Mouse (Mus musculus) stomach, postnatal 0 days (tissue): ENCODE results near the gene Lgals9. TPM values are rescaled to one million over a fixed set of nuclear protein-coding genes. Genes with fewer than 3 reads are reported as not detected.

ENCODE experiments used
- ATAC-seq: fragments of 200-750 bp; cut with Nextera tagmentation; 2 replicates; pipeline ENCODE4 v1.8.0; 2017; ENCODE audit not compliant: low FRiP score, low TSS enrichment
- DNase-seq: peaks from one replicate; pipeline ENCODE4 v3.0.0-alpha.2; 2016; ENCODE audit warnings: low spot score
- H3K27ac ChIP-seq: fragments of 300-500 bp; sonication (generic); replicated peaks from 2 replicates; pipeline ENCODE4 v1.5.1; 2014; ENCODE audit warnings: mild to moderate bottlenecking, control low read depth
- H3K27me3 ChIP-seq: fragments of 300-500 bp; sonication (generic); 2 replicates; pipeline ENCODE4 v1.6.1; 2014; ENCODE audit warnings: low read length; ENCODE audit not compliant: control insufficient read depth, insufficient read depth
- H3K36me3 ChIP-seq: fragments of 300-500 bp; sonication (generic); 2 replicates; pipeline ENCODE4 v1.6.1; 2014; ENCODE audit warnings: low read length, mixed read lengths; ENCODE audit not compliant: control insufficient read depth, insufficient read depth
- H3K4me1 ChIP-seq: fragments of 300-500 bp; sonication (generic); replicated peaks from 2 replicates; pipeline ENCODE4 v1.6.1; 2014; ENCODE audit warnings: antibody characterized with exemption; ENCODE audit not compliant: control insufficient read depth, insufficient read depth
- H3K4me2 ChIP-seq: fragments of 300-500 bp; sonication (generic); replicated peaks from 2 replicates; pipeline ENCODE4 v1.6.1; 2014; ENCODE audit warnings: low read depth, mild to moderate bottlenecking, control low read depth, moderate library complexity
- H3K4me3 ChIP-seq: fragments of 300-500 bp; sonication (generic); 2 replicates; pipeline ENCODE4 v1.5.1; 2014; ENCODE audit warnings: low read depth, low read length, control low read depth
- H3K9ac ChIP-seq: fragments of 300-500 bp; sonication (generic); 2 replicates; pipeline ENCODE4 v1.6.1; 2014; ENCODE audit warnings: mild to moderate bottlenecking, low read length, control low read depth, mixed read lengths
- H3K9me3 ChIP-seq: fragments of 300-500 bp; sonication (generic); 2 replicates; pipeline ENCODE4 v1.6.1; 2016; ENCODE audit warnings: low read length; ENCODE audit not compliant: control insufficient read depth
- CTCF ChIP-seq: IDR thresholded peaks from 2 replicates; pipeline ENCODE4 v1.5.1; 2016; ENCODE audit warnings: antibody characterized with exemption, low read depth, mild to moderate bottlenecking, moderate library complexity
- EP300 ChIP-seq: optimal IDR thresholded peaks from 2 replicates; pipeline ENCODE3; 2016; ENCODE audit warnings: antibody characterized with exemption
- WGBS: fragments of 180-500 bp; shearing (Covaris S2); extraction: QIAGEN DNeasy Blood & Tissue Kit; methylation state at CpG from one replicate; pipeline ENCODE4 v1.1.7; 2014; 5-methylcytosine and 5-hydroxymethylcytosine counted together
- polyA plus RNA-seq: library from polyadenylated mRNA; unstranded; fragments of >200 nt; fragmentation: Nextera tagmentation; extraction: Ambion mirVana; gene quantifications from 2 replicates; pipeline ENCODE4 v1.2.1, GENCODE M21; 2015

Gene Lgals9
- polyA plus RNA-seq, 1 experiment from 2014 or later = 412 TPM

GRCm38 (mm10) chr11:78973381-78974150 is 11.2 kb downstream of the Lgals9 start:
- TF ChIP-seq EP300 (no peak), CTCF (no peak)
- no peak overlapping the region for H3K4me2 ChIP-seq
- 0 out of 2 replicates have a peak overlapping the region, but pooled peaks have one; percentile 2 for H3K27ac ChIP-seq
- ATAC-seq = peak; percentile 55; the same call in 1 of the 2 replicates
- WGBS = 60% methylated on average over 17 of the region's 17 CpGs
- H3K9ac ChIP-seq = no peak overlapping the region
- H3K27me3 ChIP-seq = no peaks in the 10 kb centered on the region
- peak; percentile 24 for DNase-seq
- H3K4me3 ChIP-seq = no peak overlapping the region
- H3K9me3 ChIP-seq = no peaks in the 10 kb centered on the region
- H3K4me1 ChIP-seq = no peaks in the 10 kb centered on the region
- H3K36me3 ChIP-seq = no peaks in the 10 kb centered on the region; the same call in 1 of the 2 replicates

GRCm38 (mm10) chr11:78972811-78973351 is 11.9 kb downstream of the Lgals9 start:
- WGBS = 51% methylated on average over 8 of the region's 8 CpGs
- ATAC-seq (no peak), DNase-seq (no peak)
- no peak overlapping the region for H3K4me2 ChIP-seq
- H3K36me3 ChIP-seq = no peaks in the 10 kb centered on the region; the same call in 1 of the 2 replicates
- H3K4me3 ChIP-seq = no peak overlapping the region
- H3K27ac ChIP-seq = 0 out of 2 replicates have a peak overlapping the region, but pooled peaks have one; percentile 30
- TF ChIP-seq CTCF = no peak
- no peak for TF ChIP-seq EP300
- no peaks in the 10 kb centered on the region for H3K27me3 ChIP-seq
- no peaks in the 10 kb centered on the region for H3K9me3 ChIP-seq
- no peak overlapping the region for H3K9ac ChIP-seq
- no peaks in the 10 kb centered on the region for H3K4me1 ChIP-seq

- no peak overlapping the region for H3K27ac ChIP-seq
- WGBS = 46% methylated on average over 6 of the region's 6 CpGs
- H3K4me1 ChIP-seq = no peaks in the 10 kb centered on the region
- H3K9ac ChIP-seq = no peak overlapping the region
- no peaks in the 10 kb centered on the region for H3K9me3 ChIP-seq
- TF ChIP-seq CTCF (no peak), EP300 (no peak)
- ATAC-seq (no peak), DNase-seq (no peak)
- no peaks in the 10 kb centered on the region for H3K27me3 ChIP-seq
- H3K4me2 ChIP-seq = no peak overlapping the region
- no peak overlapping the region for H3K4me3 ChIP-seq
- no peaks in the 10 kb centered on the region; the same call in 1 of the 2 replicates for H3K36me3 ChIP-seq
Measured at GRCm38 (mm10) chr11:78972328-78972727, 12.4 kb downstream of the Lgals9 start.

GRCm38 (mm10) chr11:78971746-78972145 is 13.0 kb downstream of the Lgals9 start:
- Histone ChIP-seq H3K4me3 (no peak overlapping the region), H3K9ac (no peak overlapping the region), H3K4me2 (no peak overlapping the region), H3K36me3 (no peaks in the 10 kb centered on the region; the same call in 1 of the 2 replicates), H3K9me3 (no peaks in the 10 kb centered on the region), H3K27me3 (no peaks in the 10 kb centered on the region), H3K4me1 (no peaks in the 10 kb centered on the region), H3K27ac (no peak overlapping the region)
- TF ChIP-seq CTCF (no peak), EP300 (no peak)
- DNase-seq (no peak), ATAC-seq (no peak)
- 95% methylated on average over 3 of the region's 3 CpGs for WGBS

GRCm38 (mm10) chr11:78971096-78971495 is 13.7 kb downstream of the Lgals9 start:
- no peaks in the 10 kb centered on the region; the same call in 1 of the 2 replicates for H3K36me3 ChIP-seq
- H3K9me3 ChIP-seq = no peaks in the 10 kb centered on the region
- no peaks in the 10 kb centered on the region for H3K27me3 ChIP-seq
- no peaks in the 10 kb centered on the region for H3K4me1 ChIP-seq
- H3K4me2 ChIP-seq = no peak overlapping the region
- no peak overlapping the region for H3K9ac ChIP-seq
- WGBS = 81% methylated on average over 8 of the region's 8 CpGs
- H3K4me3 ChIP-seq = no peak overlapping the region
- no peak overlapping the region for H3K27ac ChIP-seq
- ATAC-seq (no peak), DNase-seq (no peak)
- TF ChIP-seq CTCF = no peak

- no peak overlapping the region for H3K4me2 ChIP-seq
- DNase-seq (no peak), ATAC-seq (no peak)
- TF ChIP-seq CTCF (no peak), EP300 (no peak)
- H3K36me3 ChIP-seq = no peaks in the 10 kb centered on the region; the same call in 1 of the 2 replicates
- no peak overlapping the region for H3K27ac ChIP-seq
- 80% methylated on average over 4 of the region's 4 CpGs for WGBS
- no peaks in the 10 kb centered on the region for H3K27me3 ChIP-seq
- H3K4me1 ChIP-seq = no peaks in the 10 kb centered on the region
- no peaks in the 10 kb centered on the region for H3K9me3 ChIP-seq
- no peak overlapping the region for H3K4me3 ChIP-seq
- H3K9ac ChIP-seq = no peak overlapping the region
Measured at GRCm38 (mm10) chr11:78968121-78968520, 16.6 kb downstream of the Lgals9 start.
